Mouse (Mus musculus): ENCODE results near the gene Gm614. TPM values are rescaled to one million over a fixed set of nuclear protein-coding genes. Genes with fewer than 3 reads are reported as not detected.

Gm614 gene
- polyA plus RNA-seq, 1 experiment from 2014 or later, result not detected

DNA sequence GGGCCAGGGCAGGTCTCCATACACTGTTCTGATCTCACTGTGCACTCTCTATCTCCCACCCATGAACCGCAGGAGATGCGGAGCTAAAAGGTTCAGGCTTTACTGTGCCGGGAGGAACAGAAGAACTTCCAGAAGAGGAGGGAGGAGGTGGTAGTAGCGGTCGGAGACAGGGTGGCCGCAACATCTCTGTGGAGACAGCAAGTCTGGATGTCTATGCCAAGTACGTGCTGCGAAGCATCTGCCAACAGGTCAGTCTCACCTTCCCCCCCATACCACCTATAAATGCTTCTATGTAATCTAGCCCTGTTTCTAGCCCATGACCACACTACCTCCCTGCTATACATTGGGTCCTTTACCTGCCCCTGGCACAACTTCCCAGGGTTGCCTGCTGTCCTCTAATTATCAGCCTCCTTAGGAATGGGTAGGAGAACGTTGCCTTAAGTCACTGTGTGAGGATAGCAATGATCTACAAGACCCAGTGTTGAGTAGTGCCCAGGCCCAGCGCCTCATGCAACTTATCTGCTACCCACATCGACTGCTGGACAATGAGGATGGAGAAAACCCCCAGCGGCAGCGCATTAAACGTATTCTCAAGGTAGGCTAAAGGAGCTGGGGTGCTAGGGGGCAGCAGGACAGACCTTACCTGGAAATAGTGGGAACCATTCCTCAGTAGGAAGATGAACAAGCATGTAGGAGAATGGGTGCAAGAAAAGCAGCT, 22.3 kb upstream of the Gm614 start:
- 92% methylated on average over 14 of the region's 14 CpGs for WGBS

GRCm38 (mm10) chrX:101285534-101285933, 21.7 kb upstream of the Gm614 start:
- no peak for ATAC-seq (ENCODE audit: insufficient number of reproducible peaks, insufficient read depth, low FRiP score, low TSS enrichment, low read depth)
- Histone ChIP-seq H3K4me1 (replicated peaks) (no peaks in the 10 kb centered on the region), H3K9ac (replicated peaks) (no peak overlapping the region), H3K27me3 (peaks cover 30% of the 10 kb centered on the region), H3K4me3 (replicated peaks) (no peak overlapping the region), H3K9me3 (no peaks in the 10 kb centered on the region), H3K4me2 (no peak overlapping the region), H3K36me3 (peaks cover 91% of the 10 kb centered on the region), H3K27ac (no peak overlapping the region)
- WGBS, result 26% methylated on average over 6 of the region's 6 CpGs

More for the DNA sequence above, 22.3 kb upstream of the Gm614 start:
- Histone ChIP-seq H3K4me1 (replicated peaks) (no peaks in the 10 kb centered on the region), H3K36me3 (peaks cover 91% of the 10 kb centered on the region), H3K9ac (replicated peaks) (no peak overlapping the region), H3K27me3 (peaks cover 33% of the 10 kb centered on the region), H3K4me3 (replicated peaks) (no peak overlapping the region), H3K27ac (no peak overlapping the region), H3K4me2 (no peak overlapping the region), H3K9me3 (no peaks in the 10 kb centered on the region)
- no peak for ATAC-seq (ENCODE audit: insufficient number of reproducible peaks, insufficient read depth, low FRiP score, low TSS enrichment, low read depth)

- Histone ChIP-seq H3K27me3 (peaks cover 20% of the 10 kb centered on the region; the same call in 1 of the 2 replicates), H3K4me2 (no peak overlapping the region), H3K4me3 (replicated peaks) (no peak overlapping the region), H3K9me3 (no peaks in the 10 kb centered on the region), H3K9ac (replicated peaks) (no peak overlapping the region), H3K4me1 (replicated peaks) (no peaks in the 10 kb centered on the region), H3K36me3 (peaks cover 87% of the 10 kb centered on the region), H3K27ac (no peak overlapping the region)
- WGBS, result 79% methylated on average over 6 of the region's 6 CpGs
- ATAC-seq (ENCODE audit: insufficient number of reproducible peaks, insufficient read depth, low FRiP score, low TSS enrichment, low read depth), result no peak
Observed at GRCm38 (mm10) chrX:101282813-101283212, 19.0 kb upstream of the Gm614 start.

DNA sequence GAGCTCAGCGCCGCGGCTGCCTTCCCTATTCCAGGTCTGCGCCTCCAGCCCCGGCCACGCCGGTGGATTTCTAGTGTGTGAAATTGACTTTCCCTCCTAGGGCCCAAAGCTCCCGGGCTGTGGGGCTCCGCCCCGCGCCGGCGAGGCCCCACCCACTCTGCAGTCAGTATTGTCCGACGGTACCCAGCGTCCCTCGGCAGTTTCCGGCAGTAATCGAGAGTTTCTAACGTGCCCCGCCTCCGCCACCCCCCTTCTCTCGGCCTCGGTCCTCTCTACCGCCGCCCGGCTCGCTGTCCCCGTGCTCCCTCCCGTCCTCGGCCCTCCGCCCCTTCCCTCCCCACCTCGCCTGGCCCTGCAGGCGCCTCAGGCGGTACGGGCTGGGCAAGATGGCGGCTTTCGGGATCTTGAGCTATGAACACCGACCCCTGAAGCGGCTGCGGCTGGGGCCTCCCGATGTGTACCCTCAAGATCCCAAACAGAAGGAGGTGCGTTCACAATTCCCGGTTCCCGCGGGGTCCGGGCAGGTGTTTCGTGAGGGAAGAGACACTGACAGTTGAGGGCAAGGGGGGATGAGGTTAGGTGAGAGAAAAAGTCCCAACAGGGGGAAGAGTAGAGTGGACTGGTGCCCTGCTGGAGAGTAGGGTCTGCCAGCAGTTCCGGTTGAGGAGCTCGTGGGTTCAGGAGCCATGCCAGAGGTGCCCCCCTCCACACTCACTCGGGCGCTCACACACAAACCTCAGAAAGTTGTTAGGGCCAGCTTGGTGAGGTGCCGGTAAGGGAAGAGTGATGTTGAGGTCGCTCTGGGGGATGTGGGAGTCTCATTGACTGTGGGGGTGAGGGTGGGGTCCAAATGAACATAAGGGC, 10.3 kb upstream of the Gm614 start, which contains the start of gene Med12:
Gene Med12 (plus strand): TSS at position 156 of the 864 bp plus-strand sequence.
- Histone ChIP-seq H3K4me3 (replicated peaks) (peak within 1 kb of the TSS; percentile 55), H3K4me2 (peak within 1 kb of the TSS; percentile 58), H3K27me3 (peaks cover 27% of the 10 kb centered on the region), H3K36me3 (peaks cover 33% of the 10 kb centered on the region), H3K4me1 (replicated peaks) (no peaks in the 10 kb centered on the region), H3K9me3 (no peaks in the 10 kb centered on the region), H3K9ac (replicated peaks) (peak within 1 kb of the TSS; percentile 64), H3K27ac (peak within 1 kb of the TSS; percentile 84)
- 20% methylated on average over 50 of the region's 54 CpGs for WGBS
- peak; percentile 95 for ATAC-seq (ENCODE audit: insufficient number of reproducible peaks, insufficient read depth, low FRiP score, low TSS enrichment, low read depth)

DNA sequence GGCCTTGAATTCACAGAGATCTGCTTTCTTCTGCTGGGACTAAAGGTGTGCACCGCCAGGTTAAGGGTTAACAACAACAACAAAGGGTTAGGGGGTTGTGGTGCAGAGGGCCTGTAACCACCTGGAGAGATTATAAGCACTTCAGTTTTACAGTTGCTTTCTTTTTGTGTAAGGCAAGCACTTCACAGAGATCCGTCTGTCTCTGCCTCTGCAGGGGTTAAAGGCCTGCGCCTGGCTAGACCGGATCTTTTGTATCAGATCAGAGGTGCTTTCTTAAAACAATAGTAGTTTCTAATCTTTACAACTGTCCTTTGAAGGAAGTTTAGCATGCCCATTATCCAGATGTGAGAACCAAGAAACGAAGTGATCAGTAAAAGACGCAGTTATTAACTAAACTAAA, 9.6 kb upstream of the Gm614 start:
- Histone ChIP-seq H3K4me3 (replicated peaks) (peak overlapping the region; percentile 55), H3K27me3 (peaks cover 31% of the 10 kb centered on the region), H3K27ac (peak overlapping the region; percentile 66; the same call in 1 of the 2 replicates), H3K4me1 (replicated peaks) (peaks cover 1% of the 10 kb centered on the region; the same call in 1 of the 2 replicates), H3K36me3 (peaks cover 26% of the 10 kb centered on the region), H3K4me2 (peak overlapping the region; percentile 47), H3K9me3 (no peaks in the 10 kb centered on the region), H3K9ac (replicated peaks) (peak overlapping the region; percentile 64; the same call in 1 of the 2 replicates)
- ATAC-seq (ENCODE audit: insufficient number of reproducible peaks, insufficient read depth, low FRiP score, low TSS enrichment, low read depth), result no peak; the same call in 1 of the 2 replicates
- WGBS, result 23% methylated on average over 6 of the region's 6 CpGs

- Histone ChIP-seq H3K9ac (replicated peaks) (no peak within 1 kb of the TSS), H3K4me1 (replicated peaks) (peaks cover 7% of the 10 kb centered on the region; the same call in 1 of the 2 replicates), H3K27ac (no peak within 1 kb of the TSS), H3K27me3 (peaks cover 32% of the 10 kb centered on the region), H3K4me2 (no peak within 1 kb of the TSS), H3K9me3 (no peaks in the 10 kb centered on the region), H3K36me3 (no peaks in the 10 kb centered on the region), H3K4me3 (replicated peaks) (no peak within 1 kb of the TSS)
- WGBS, result 42% methylated on average over 3 of the region's 3 CpGs
- ATAC-seq (ENCODE audit: insufficient number of reproducible peaks, insufficient read depth, low FRiP score, low TSS enrichment, low read depth), result no peak
Observed at GRCm38 (mm10) chrX:101268755-101269124, 4.9 kb upstream of the Gm614 start, which contains the start of gene Gm20489. Gene Gm20489, minus strand, starts transcription at chrX:101269023.

GRCm38 (mm10) chrX:101268025-101268754, 4.4 kb upstream of the Gm614 start, which contains the start of gene Il2rg:
Gene Il2rg, minus strand, starts transcription at chrX:101268255.
- Histone ChIP-seq H3K9ac (replicated peaks) (no peak within 1 kb of the TSS), H3K4me2 (no peak within 1 kb of the TSS), H3K27ac (no peak within 1 kb of the TSS), H3K4me3 (replicated peaks) (no peak within 1 kb of the TSS), H3K4me1 (replicated peaks) (peaks cover 7% of the 10 kb centered on the region; the same call in 1 of the 2 replicates), H3K9me3 (no peaks in the 10 kb centered on the region), H3K36me3 (no peaks in the 10 kb centered on the region), H3K27me3 (peaks cover 28% of the 10 kb centered on the region)
- ATAC-seq (ENCODE audit: insufficient number of reproducible peaks, insufficient read depth, low FRiP score, low TSS enrichment, low read depth), result no peak
- WGBS, result 56% methylated on average over 5 of the region's 5 CpGs

GRCm38 (mm10) chrX:101266631-101267030, 2.8 kb upstream of the Gm614 start:
- Histone ChIP-seq H3K4me1 (replicated peaks) (peaks cover 7% of the 10 kb centered on the region; the same call in 1 of the 2 replicates), H3K27me3 (peaks cover 24% of the 10 kb centered on the region), H3K9ac (replicated peaks) (no peak overlapping the region), H3K36me3 (no peaks in the 10 kb centered on the region), H3K9me3 (no peaks in the 10 kb centered on the region), H3K4me2 (no peak overlapping the region), H3K27ac (no peak overlapping the region), H3K4me3 (replicated peaks) (no peak overlapping the region)
- 94% methylated on average over 6 of the region's 6 CpGs for WGBS
- ATAC-seq (ENCODE audit: insufficient number of reproducible peaks, insufficient read depth, low FRiP score, low TSS enrichment, low read depth), result no peak

GRCm38 (mm10) chrX:101260441-101261325, 3.1 kb downstream of the Gm614 start:
- no peaks in the 10 kb centered on the region for H3K9me3 ChIP-seq
- H3K4me3 ChIP-seq (replicated peaks), result no peak overlapping the region; the same call in 1 of the 2 replicates
- peaks cover 10% of the 10 kb centered on the region; the same call in 1 of the 2 replicates for H3K36me3 ChIP-seq
- no peak overlapping the region for H3K9ac ChIP-seq (replicated peaks)
- ATAC-seq (ENCODE audit: insufficient number of reproducible peaks, insufficient read depth, low FRiP score, low TSS enrichment, low read depth), result peak; percentile 90
- peaks cover 32% of the 10 kb centered on the region for H3K4me1 ChIP-seq (replicated peaks)
- H3K27ac ChIP-seq, result peak overlapping the region; percentile 94
- H3K4me2 ChIP-seq, result peak overlapping the region; percentile 24
- H3K27me3 ChIP-seq, result peaks cover 11% of the 10 kb centered on the region
- 21% methylated on average over 12 of the region's 13 CpGs for WGBS

DNA sequence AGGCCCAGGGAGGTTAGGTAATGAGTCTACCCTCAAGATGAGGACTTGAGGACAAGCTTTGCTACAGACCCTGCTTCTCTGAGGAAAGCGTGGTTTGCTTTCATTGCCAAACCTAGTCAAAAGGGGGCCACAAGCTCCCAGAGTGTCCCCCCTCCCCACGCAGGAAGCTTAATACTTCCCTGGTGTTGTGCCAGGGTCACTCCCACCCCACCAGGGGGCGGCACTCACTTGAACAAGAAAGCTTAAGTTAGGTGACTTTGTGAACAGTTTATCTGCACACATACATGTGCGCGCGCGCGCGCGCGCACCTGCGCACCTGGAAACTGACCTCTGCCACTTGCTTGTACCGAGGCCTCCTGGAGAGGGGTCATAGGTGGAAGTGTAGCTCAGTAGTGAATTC, 7.2 kb downstream of the Gm614 start:
- Histone ChIP-seq H3K27me3 (peaks cover 13% of the 10 kb centered on the region; the same call in 1 of the 2 replicates), H3K36me3 (peaks cover 10% of the 10 kb centered on the region; the same call in 1 of the 2 replicates), H3K9ac (replicated peaks) (no peak overlapping the region), H3K27ac (no peak overlapping the region), H3K4me1 (replicated peaks) (peaks cover 32% of the 10 kb centered on the region), H3K9me3 (no peaks in the 10 kb centered on the region), H3K4me2 (peak overlapping the region; percentile 62), H3K4me3 (replicated peaks) (peak overlapping the region; percentile 61)
- WGBS, result 77% methylated on average over 13 of the region's 13 CpGs
- ATAC-seq (ENCODE audit: insufficient number of reproducible peaks, insufficient read depth, low FRiP score, low TSS enrichment, low read depth), result no peak

All from limb, embryonic 12.5 days (tissue).